Mouse (Mus musculus) ES-E14 (cell line): Measurements from ENCODE around the gene Ubiad1.

ENCODE experiments used
- MAFK ChIP-seq: IDR thresholded peaks from 2 replicates; pipeline ENCODE4 v1.6.1; 2014; ENCODE audit warnings: mild to moderate bottlenecking, low read depth, low read length, inconsistent platforms; ENCODE audit not compliant: insufficient read depth
- ZC3H11A ChIP-seq: IDR thresholded peaks from 2 replicates; pipeline ENCODE4 v1.6.1; 2012; ENCODE audit warnings: low read depth, mild to moderate bottlenecking, inconsistent platforms, low read length, borderline replicate concordance

GRCm38 (mm10) chr4:148466511-148467079 lies 22.0 kb upstream of the Ubiad1 start:
- no peak for TF ChIP-seq MAFK
- TF ChIP-seq ZC3H11A, result no peak
